Mouse (Mus musculus) thymus, adult 2 months (tissue): Measurements from ENCODE around the gene 1700001C02Rik. TPM values are rescaled to one million over a fixed set of nuclear protein-coding genes. Genes with fewer than 3 reads are reported as not detected.

Source experiments
- DNase-seq: peaks from one replicate; pipeline ENCODE4 v3.0.0; 2021
- H3K27ac ChIP-seq: fragments of 200-500 bp; 2 replicates; pipeline ENCODE4 v1.5.1; 2012; ENCODE audit warnings: low read length, control low read depth; ENCODE audit not compliant: control insufficient read depth, insufficient read depth
- H3K27me3 ChIP-seq: fragments of 200-500 bp; 2 replicates; pipeline ENCODE4 v1.6.1; 2012; ENCODE audit warnings: mild to moderate bottlenecking, low read length, moderate library complexity, mixed read lengths; ENCODE audit not compliant: control insufficient read depth, insufficient read depth
- H3K36me3 ChIP-seq: fragments of 200-500 bp; 2 replicates; pipeline ENCODE4 v1.6.1; 2012; ENCODE audit warnings: mild to moderate bottlenecking, low read length, moderate library complexity; ENCODE audit not compliant: control insufficient read depth, insufficient read depth
- H3K4me1 ChIP-seq: fragments of 200-500 bp; replicated peaks from 2 replicates; pipeline ENCODE4 v1.6.1; 2012; ENCODE audit warnings: low read length; ENCODE audit not compliant: control insufficient read depth, insufficient read depth
- H3K4me3 ChIP-seq: fragments of 200-500 bp; 2 replicates; pipeline ENCODE4 v1.5.1; 2012; ENCODE audit warnings: mild to moderate bottlenecking, low read length, control low read depth, moderate library complexity; ENCODE audit not compliant: control insufficient read depth, insufficient read depth
- CTCF ChIP-seq: fragments of 200-500 bp; IDR thresholded peaks from 2 replicates; pipeline ENCODE4 v1.5.1; 2012; ENCODE audit warnings: mild to moderate bottlenecking, control low read depth, low read length, moderate library complexity, borderline replicate concordance; ENCODE audit not compliant: control insufficient read depth, poor library complexity, insufficient read depth; ENCODE audit errors: extremely low read depth
- POLR2A ChIP-seq: fragments of 200-500 bp; IDR thresholded peaks from 2 replicates; pipeline ENCODE4 v1.6.1; 2012; ENCODE audit warnings: mild to moderate bottlenecking, low read length, control low read depth, moderate library complexity; ENCODE audit not compliant: control insufficient read depth, poor library complexity, insufficient read depth; ENCODE audit errors: extremely low read depth
- WGBS: fragments of 180-500 bp; shearing (Covaris S2); methylation state at CpG from one replicate; pipeline ENCODE4 v1.1.7; 2018; 5-methylcytosine and 5-hydroxymethylcytosine counted together
- polyA plus RNA-seq: library from polyadenylated mRNA; depleted of rRNA; stranded (reverse); fragments of >200 nt; gene quantifications from 2 replicates; pipeline ENCODE4 v1.2.3, GENCODE M21; 2012; rRNA removed

The 1700001C02Rik gene
- 0.51 and 0.60 TPM in 2 replicates for polyA plus RNA-seq

GRCm38 (mm10) chr5:30465861-30466260 lies at the start of gene 1700001C02Rik:
Gene 1700001C02Rik (plus strand): TSS chr5:30466047.
- WGBS = 25% methylated on average over 21 of the region's 21 CpGs
- H3K4me1 ChIP-seq = 0 out of 2 replicates have a peak, but pooled peaks cover 2% of the 10 kb centered on the region
- no peak for TF ChIP-seq CTCF
- TF ChIP-seq POLR2A = no peak
- H3K36me3 ChIP-seq = no peaks in the 10 kb centered on the region
- DNase-seq = no peak
- H3K27me3 ChIP-seq = no peaks in the 10 kb centered on the region; the same call in 1 of the 2 replicates
- no peak within 1 kb of the TSS for H3K4me3 ChIP-seq
- H3K27ac ChIP-seq = no peak within 1 kb of the TSS

DNA sequence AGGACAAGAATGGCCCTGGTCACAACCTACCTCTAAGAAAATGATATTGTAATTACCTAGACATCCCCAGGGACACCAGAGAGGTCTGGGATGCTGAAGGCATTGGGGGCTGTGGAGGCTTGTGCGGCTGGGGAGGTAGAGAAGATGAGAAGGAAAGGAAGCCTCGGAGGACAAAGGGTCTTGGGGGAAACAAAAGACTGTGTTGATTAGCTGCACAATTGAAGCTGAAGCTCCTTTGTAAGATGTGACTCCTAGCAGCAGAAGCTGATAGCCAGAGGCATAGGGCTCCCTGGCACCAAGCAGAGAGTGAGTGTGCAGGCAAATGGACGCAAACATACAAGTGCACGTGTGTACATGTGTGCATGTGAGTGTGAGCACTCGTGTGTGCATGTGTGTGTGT lies 49.2 kb upstream of the 1700001C02Rik start:
- H3K27me3 ChIP-seq = no peaks in the 10 kb centered on the region
- WGBS = 89% methylated on average over 5 of the region's 5 CpGs
- H3K27ac ChIP-seq = no peak overlapping the region
- no peak overlapping the region for H3K4me3 ChIP-seq
- no peaks in the 10 kb centered on the region for H3K36me3 ChIP-seq
- no peaks in the 10 kb centered on the region for H3K4me1 ChIP-seq
- DNase-seq = no peak
- TF ChIP-seq CTCF (no peak), POLR2A (no peak)

- WGBS = 86% methylated on average over 4 of the region's 4 CpGs
Observed at GRCm38 (mm10) chr5:30423121-30423520, 42.7 kb upstream of the 1700001C02Rik start.

DNA sequence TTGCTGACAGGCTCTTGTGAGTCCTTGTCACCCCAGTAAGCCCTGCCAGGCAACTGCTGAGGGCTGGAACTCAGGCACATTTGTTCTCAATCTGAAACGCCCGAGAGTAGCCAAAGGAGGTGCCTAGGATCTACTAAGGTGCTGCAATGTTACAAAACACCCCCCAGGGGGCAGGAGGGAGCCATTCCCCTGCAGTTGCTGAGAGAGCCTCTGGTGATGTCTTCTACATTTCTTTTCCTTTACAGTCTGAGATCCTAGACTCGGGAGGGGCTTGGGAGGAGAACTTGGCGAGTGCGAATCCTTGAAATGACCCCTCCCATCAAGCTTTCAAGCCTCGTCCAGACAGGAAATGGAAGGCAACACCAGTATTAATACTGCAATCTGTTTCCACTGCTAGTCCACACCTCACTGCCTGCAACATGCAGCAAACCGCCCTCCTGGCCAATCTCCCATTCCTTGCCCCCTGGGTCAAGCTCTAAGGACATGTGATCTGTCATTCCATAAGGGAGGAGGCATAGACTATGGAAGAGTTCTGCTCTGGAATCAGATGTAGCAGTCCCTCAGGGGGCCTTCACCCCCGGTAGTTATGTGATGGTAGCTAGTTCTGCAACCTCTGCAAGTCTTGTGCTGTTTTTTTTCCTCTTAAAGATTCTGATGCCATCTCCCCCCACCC lies 42.1 kb upstream of the 1700001C02Rik start:
- no peaks in the 10 kb centered on the region for H3K36me3 ChIP-seq
- no peaks in the 10 kb centered on the region for H3K4me1 ChIP-seq
- no peaks in the 10 kb centered on the region for H3K27me3 ChIP-seq
- no peak overlapping the region for H3K4me3 ChIP-seq
- WGBS = 38% methylated on average over 8 of the region's 8 CpGs
- DNase-seq = peak; percentile 44
- no peak overlapping the region for H3K27ac ChIP-seq
- TF ChIP-seq POLR2A = no peak
- 0 out of 2 replicates have a peak, but pooled peaks have one; percentile 17 for TF ChIP-seq CTCF

More at GRCm38 (mm10) chr5:30423121-30423520, 42.7 kb upstream of the 1700001C02Rik start:
- no peak overlapping the region for H3K27ac ChIP-seq
- H3K4me1 ChIP-seq = no peaks in the 10 kb centered on the region
- H3K4me3 ChIP-seq = no peak overlapping the region
- no peak for DNase-seq
- no peak for TF ChIP-seq POLR2A
- no peak for TF ChIP-seq CTCF
- no peaks in the 10 kb centered on the region for H3K27me3 ChIP-seq
- H3K36me3 ChIP-seq = no peaks in the 10 kb centered on the region

DNA sequence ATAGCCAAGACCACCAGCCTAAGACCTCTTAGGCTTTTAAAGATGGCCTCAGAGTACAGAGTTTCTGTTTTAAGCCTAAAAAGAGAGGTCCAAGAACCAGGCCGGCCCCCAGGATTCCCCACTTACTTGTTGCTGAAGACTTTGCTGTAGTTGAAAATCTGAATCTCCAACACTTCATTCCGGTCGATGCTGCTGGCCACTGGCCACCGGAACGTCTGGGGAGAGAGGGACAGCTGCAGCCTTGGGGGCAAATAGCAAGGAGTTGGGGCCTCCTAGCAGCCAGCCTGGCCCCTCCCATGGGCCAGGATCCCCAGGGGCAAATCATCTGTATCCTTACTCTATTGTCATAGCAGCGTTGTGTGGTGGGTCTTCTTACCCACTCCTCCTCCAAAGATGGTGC lies 38.4 kb upstream of the 1700001C02Rik start:
- Histone ChIP-seq H3K36me3 (no peaks in the 10 kb centered on the region), H3K4me1 (no peaks in the 10 kb centered on the region), H3K27ac (no peak overlapping the region), H3K4me3 (no peak overlapping the region), H3K27me3 (no peaks in the 10 kb centered on the region)
- 94% methylated on average over 6 of the region's 6 CpGs for WGBS
- TF ChIP-seq CTCF (no peak), POLR2A (no peak)
- DNase-seq = no peak

DNA sequence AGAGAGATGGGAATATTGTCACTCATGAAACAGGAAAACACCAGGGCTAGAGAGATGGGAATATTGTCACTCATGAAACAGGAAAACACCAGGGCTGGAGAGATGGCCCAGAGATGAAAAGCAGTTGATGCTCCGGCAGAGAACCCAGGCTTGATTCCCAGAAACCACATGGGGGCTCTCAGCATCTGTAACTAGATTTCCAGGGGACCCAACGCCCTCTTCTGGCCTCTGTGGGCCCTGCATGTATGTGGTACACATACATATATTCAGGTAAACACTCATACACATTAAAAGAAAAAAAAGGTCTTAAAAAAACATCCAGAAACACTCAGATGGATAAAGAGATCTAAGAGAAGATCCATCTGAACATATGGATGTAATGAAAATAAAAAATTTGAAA lies 26.9 kb upstream of the 1700001C02Rik start:
- TF ChIP-seq POLR2A = no peak
- TF ChIP-seq CTCF = no peak
- Histone ChIP-seq H3K4me3 (no peak overlapping the region), H3K36me3 (no peaks in the 10 kb centered on the region), H3K4me1 (no peaks in the 10 kb centered on the region), H3K27ac (no peak overlapping the region), H3K27me3 (no peaks in the 10 kb centered on the region)
- no peak for DNase-seq
- 52% methylated on average over 2 of the region's 2 CpGs for WGBS
